Mouse (Mus musculus) large intestine, adult 2 months (tissue): ENCODE data around the gene Fam213b. TPM values are rescaled to one million over a fixed set of nuclear protein-coding genes. Genes with fewer than 3 reads are reported as not detected.

Source experiments
- DNase-seq: peaks from one replicate; pipeline ENCODE4 v3.0.0-alpha.2; 2012; ENCODE audit warnings: low read depth, low spot score
- WGBS: fragments of 180-500 bp; shearing (Covaris S2); methylation state at CpG from one replicate; pipeline ENCODE4 v1.1.7; 2018; 5-methylcytosine and 5-hydroxymethylcytosine counted together
- polyA plus RNA-seq: library from polyadenylated mRNA; depleted of rRNA; stranded (reverse); fragments of >200 nt; gene quantifications from 2 replicates; pipeline ENCODE4 v1.2.3, GENCODE M21; 2012; rRNA removed

The Fam213b gene
- polyA plus RNA-seq, 1 experiment = 121 TPM

- WGBS = 91% methylated on average over 7 of the region's 7 CpGs
Measured at GRCm38 (mm10) chr4:154856882-154857281, 42.1 kb downstream of the Fam213b start.

GRCm38 (mm10) chr4:154856480-154856837 is 42.5 kb downstream of the Fam213b start:
- no peak for DNase-seq
- WGBS = 16% methylated on average over 9 of the region's 9 CpGs

More at GRCm38 (mm10) chr4:154856882-154857281, 42.1 kb downstream of the Fam213b start:
- no peak for DNase-seq

GRCm38 (mm10) chr4:154855721-154856479 is 43.0 kb downstream of the Fam213b start:
- no peak for DNase-seq
- 1% methylated on average over 110 of the region's 110 CpGs for WGBS

- DNase-seq = no peak
- WGBS = 52% methylated on average over 12 of the region's 12 CpGs
Measured at GRCm38 (mm10) chr4:154854676-154855345, 44.1 kb downstream of the Fam213b start.

- 61% methylated on average over 4 of the region's 4 CpGs for WGBS
- no peak for DNase-seq
Measured at GRCm38 (mm10) chr4:154853881-154854280, 45.1 kb downstream of the Fam213b start.

- no peak for DNase-seq
- WGBS = 83% methylated on average over 1 of the region's 1 CpGs
Measured at GRCm38 (mm10) chr4:154852696-154853095, 46.2 kb downstream of the Fam213b start.

Other genes with a start within 250 kb of the Fam213b start
- not detected in 2 replicates for gene Actrt2, start 231.3 kb downstream of the Fam213b start, polyA plus RNA-seq
- gene Ttc34, start 61.7 kb downstream of the Fam213b start, polyA plus RNA-seq = 0.05 and 0.15 TPM in 2 replicates
- gene Mmel1, start 29.6 kb downstream of the Fam213b start, polyA plus RNA-seq = 0.05 TPM in 1 of 2 replicates, not detected in the other
- 87.7 and 134 TPM in 2 replicates for gene Tnfrsf14, start 29.4 kb upstream of the Fam213b start, polyA plus RNA-seq
- 0.64 and 0.69 TPM in 2 replicates for gene Hes5, start 61.8 kb upstream of the Fam213b start, polyA plus RNA-seq
- gene Pank4, start 65.0 kb upstream of the Fam213b start, polyA plus RNA-seq = 38.6 and 39.7 TPM in 2 replicates
- 28.5 and 45.9 TPM in 2 replicates for gene Plch2, start 157.6 kb upstream of the Fam213b start, polyA plus RNA-seq
- gene Pex10, start 167.9 kb upstream of the Fam213b start, polyA plus RNA-seq = 11.4 and 14.2 TPM in 2 replicates
- 116 and 137 TPM in 2 replicates for gene Rer1, start 187.2 kb upstream of the Fam213b start, polyA plus RNA-seq
- gene Morn1, start 187.4 kb upstream of the Fam213b start, polyA plus RNA-seq = 1.3 and 2.2 TPM in 2 replicates